Mouse (Mus musculus) liver, embryonic 16.5 days (tissue): ENCODE results near the gene Gm12184. TPM values are rescaled to one million over a fixed set of nuclear protein-coding genes. Genes with fewer than 3 reads are reported as not detected.

Experiments used
- ATAC-seq: fragments of 200-750 bp; cut with Nextera tagmentation; 2 replicates; pipeline ENCODE4 v1.8.0; 2017; ENCODE audit warnings: low read depth, mild to moderate bottlenecking, moderate number of reproducible peaks, moderate library complexity
- H3K27ac ChIP-seq: fragments of 300-500 bp; sonication (generic); 2 replicates; pipeline ENCODE4 v1.5.1; 2014; ENCODE audit warnings: mild to moderate bottlenecking, low read length
- H3K27me3 ChIP-seq: fragments of 300-500 bp; sonication (generic); 2 replicates; pipeline ENCODE4 v1.6.1; 2014; ENCODE audit warnings: low read depth, low read length, mixed read lengths; ENCODE audit not compliant: control insufficient read depth, insufficient read depth
- H3K36me3 ChIP-seq: fragments of 300-500 bp; sonication (generic); 2 replicates; pipeline ENCODE4 v1.6.1; 2014; ENCODE audit warnings: mild to moderate bottlenecking; ENCODE audit not compliant: control insufficient read depth, insufficient read depth
- H3K4me1 ChIP-seq: fragments of 300-500 bp; sonication (generic); 2 replicates; pipeline ENCODE4 v1.6.1; 2014; ENCODE audit warnings: low read depth, low read length, mixed read lengths; ENCODE audit not compliant: control insufficient read depth
- H3K4me2 ChIP-seq: fragments of 300-500 bp; sonication (generic); 2 replicates; pipeline ENCODE4 v1.6.1; 2014; ENCODE audit warnings: low read depth, low read length, mixed read lengths
- H3K4me3 ChIP-seq: fragments of 300-500 bp; sonication (generic); 2 replicates; pipeline ENCODE4 v1.5.1; 2014; ENCODE audit warnings: low read depth, mild to moderate bottlenecking, low read length
- H3K9ac ChIP-seq: fragments of 300-500 bp; sonication (generic); 2 replicates; pipeline ENCODE4 v1.6.1; 2014; ENCODE audit warnings: low read depth, low read length
- H3K9me3 ChIP-seq: fragments of 300-500 bp; sonication (generic); replicated peaks from 2 replicates; pipeline ENCODE4 v1.6.1; 2016; ENCODE audit warnings: low read length; ENCODE audit not compliant: control insufficient read depth
- WGBS: fragments of 180-500 bp; shearing (Covaris S2); extraction: QIAGEN DNeasy Blood & Tissue Kit; methylation state at CpG from one replicate; pipeline ENCODE4 v1.1.7; 2014; ENCODE audit not compliant: insufficient replicate concordance; 5-methylcytosine and 5-hydroxymethylcytosine counted together
- polyA plus RNA-seq: library from polyadenylated mRNA; unstranded; fragments of >200 nt; fragmentation: Nextera tagmentation; extraction: Ambion mirVana; gene quantifications from 2 replicates; pipeline ENCODE4 v1.2.1, GENCODE M21; 2015

The Gm12184 gene
- polyA plus RNA-seq, 1 experiment from 2014 or later = 0.22 TPM

- Histone ChIP-seq H3K4me2 (peak overlapping the region; percentile 77), H3K4me3 (peak overlapping the region; percentile 73), H3K36me3 (peaks cover 19% of the 10 kb centered on the region), H3K4me1 (peaks cover 49% of the 10 kb centered on the region), H3K27me3 (no peaks in the 10 kb centered on the region), H3K27ac (peak overlapping the region; percentile 78), H3K9ac (peak overlapping the region; percentile 79), H3K9me3 (no peaks in the 10 kb centered on the region)
- ATAC-seq = no peak
- 25% methylated on average over 7 of the region's 7 CpGs for WGBS
These were observed 43.1 kb upstream of the Gm12184 start for GRCm38 (mm10) chr11:48869380-48870110.

GRCm38 (mm10) chr11:48866481-48866880 lies 40.0 kb upstream of the Gm12184 start:
- H3K36me3 ChIP-seq = peaks cover 19% of the 10 kb centered on the region
- no peak overlapping the region for H3K4me2 ChIP-seq
- 87% methylated on average over 9 of the region's 9 CpGs for WGBS
- H3K27ac ChIP-seq = no peak overlapping the region
- no peak overlapping the region for H3K4me3 ChIP-seq
- no peaks in the 10 kb centered on the region for H3K27me3 ChIP-seq
- peaks cover 25% of the 10 kb centered on the region for H3K4me1 ChIP-seq
- H3K9me3 ChIP-seq = no peaks in the 10 kb centered on the region
- no peak overlapping the region for H3K9ac ChIP-seq
- no peak for ATAC-seq

GRCm38 (mm10) chr11:48863808-48864207 lies 37.4 kb upstream of the Gm12184 start:
- 53% methylated on average over 3 of the region's 3 CpGs for WGBS
- Histone ChIP-seq H3K4me2 (no peak overlapping the region), H3K9me3 (no peaks in the 10 kb centered on the region), H3K36me3 (peaks cover 19% of the 10 kb centered on the region), H3K4me3 (no peak overlapping the region), H3K4me1 (peaks cover 9% of the 10 kb centered on the region), H3K27ac (no peak overlapping the region), H3K9ac (no peak overlapping the region), H3K27me3 (no peaks in the 10 kb centered on the region)
- ATAC-seq = no peak

GRCm38 (mm10) chr11:48862784-48863319 lies 36.4 kb upstream of the Gm12184 start:
- H3K9me3 ChIP-seq = no peaks in the 10 kb centered on the region
- H3K36me3 ChIP-seq = peaks cover 19% of the 10 kb centered on the region
- ATAC-seq = no peak
- no peaks in the 10 kb centered on the region for H3K27me3 ChIP-seq
- no peak overlapping the region for H3K27ac ChIP-seq
- WGBS = 66% methylated on average over 1 of the region's 1 CpGs
- no peak overlapping the region for H3K4me3 ChIP-seq
- H3K9ac ChIP-seq = no peak overlapping the region
- H3K4me2 ChIP-seq = no peak overlapping the region
- peaks cover 6% of the 10 kb centered on the region for H3K4me1 ChIP-seq

DNA sequence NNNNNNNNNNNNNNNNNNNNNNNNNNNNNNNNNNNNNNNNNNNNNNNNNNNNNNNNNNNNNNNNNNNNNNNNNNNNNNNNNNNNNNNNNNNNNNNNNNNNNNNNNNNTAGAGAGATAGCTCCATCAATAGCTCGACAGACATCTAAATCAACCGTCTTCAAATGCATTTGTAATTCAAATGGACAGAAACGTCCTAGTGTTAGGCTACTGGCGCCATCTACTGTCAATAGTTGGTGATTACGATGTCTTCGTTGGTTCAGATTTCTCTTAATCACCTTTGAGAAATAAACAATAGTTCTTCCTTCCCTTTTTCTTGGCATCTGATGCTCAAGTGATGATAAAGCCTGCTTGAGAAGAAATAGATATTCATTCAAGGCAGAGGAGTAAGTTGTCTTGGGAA lies 32.6 kb upstream of the Gm12184 start:
- Histone ChIP-seq H3K4me3 (no peak overlapping the region), H3K4me2 (peak overlapping the region; percentile 85), H3K4me1 (peaks cover 30% of the 10 kb centered on the region), H3K36me3 (no peaks in the 10 kb centered on the region), H3K9me3 (no peaks in the 10 kb centered on the region), H3K9ac (no peak overlapping the region), H3K27ac (no peak overlapping the region), H3K27me3 (peaks cover 4% of the 10 kb centered on the region)
- under 1% methylated on average over 6 of the region's 6 CpGs for WGBS
- ATAC-seq = no peak

- Histone ChIP-seq H3K36me3 (no peaks in the 10 kb centered on the region), H3K27me3 (peaks cover 4% of the 10 kb centered on the region), H3K4me1 (peaks cover 38% of the 10 kb centered on the region), H3K27ac (peak overlapping the region; percentile 29; the same call in 1 of the 2 replicates), H3K9me3 (0 out of 2 replicates have a peak, but pooled peaks cover 3% of the 10 kb centered on the region), H3K4me2 (peak overlapping the region; percentile 85), H3K4me3 (peak overlapping the region; percentile 66), H3K9ac (peak overlapping the region; percentile 62)
- peak; percentile 63 for ATAC-seq
- under 1% methylated on average over 31 of the region's 31 CpGs for WGBS
These were observed 27.2 kb upstream of the Gm12184 start for GRCm38 (mm10) chr11:48853474-48854180.

DNA sequence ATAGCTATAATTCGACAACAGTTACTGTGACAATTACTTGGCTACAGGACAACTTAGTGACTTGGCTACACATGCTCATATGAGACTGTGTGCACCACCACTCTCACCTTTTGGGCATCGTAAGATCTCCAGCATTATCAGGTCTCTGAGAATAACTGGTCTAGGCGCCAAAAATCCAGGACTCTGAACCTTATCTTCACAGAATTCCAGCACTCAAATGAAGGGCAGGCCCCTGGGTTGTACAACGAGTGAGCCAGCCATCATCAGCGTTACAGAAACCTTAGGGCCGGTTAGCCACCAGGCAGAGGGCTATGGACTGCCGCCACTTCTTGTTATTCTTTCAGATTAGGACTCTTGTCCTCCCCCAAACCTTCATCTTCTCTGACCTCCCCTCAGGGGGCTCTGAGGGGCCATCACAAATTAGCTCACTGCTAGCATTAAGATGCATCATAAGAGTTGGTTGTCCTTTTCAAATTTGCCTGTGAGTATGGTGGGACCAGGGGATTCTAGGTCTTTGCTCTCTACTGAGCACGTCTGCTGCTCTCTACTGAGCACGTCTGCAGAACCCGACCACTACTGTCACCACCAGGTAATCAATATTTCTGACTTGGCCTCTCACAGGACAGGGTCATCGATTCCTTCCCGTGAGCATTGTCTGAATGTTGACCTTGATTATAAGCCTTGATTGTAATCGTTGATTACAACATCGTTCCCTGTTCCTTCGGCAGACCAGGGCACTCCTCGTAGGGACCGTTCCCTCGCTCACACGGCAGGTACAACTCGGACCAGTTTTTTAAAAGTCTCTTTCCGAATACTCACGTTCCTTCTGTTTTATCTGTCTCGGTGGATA lies 26.4 kb upstream of the Gm12184 start:
- no peak overlapping the region for H3K27ac ChIP-seq

DNA sequence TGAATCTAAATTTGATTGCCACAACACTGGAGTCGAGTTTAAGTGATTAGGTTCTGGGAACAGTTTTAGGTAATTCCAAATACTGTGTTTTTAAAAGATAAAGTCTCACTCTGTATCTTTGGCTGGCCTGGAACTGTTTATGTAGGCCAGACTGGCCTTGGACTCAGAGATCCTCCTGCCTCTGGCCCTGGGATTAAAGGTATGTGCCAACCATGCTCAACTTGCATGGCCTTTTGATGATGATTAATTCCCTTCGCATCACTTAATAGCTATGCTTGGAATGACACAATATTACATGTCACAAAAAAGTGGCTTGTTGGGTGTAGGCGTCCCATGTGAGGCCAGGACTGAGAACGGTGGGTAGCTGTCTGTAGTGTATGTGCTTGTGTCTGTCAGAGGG lies 25.7 kb upstream of the Gm12184 start:
- no peak overlapping the region for H3K27ac ChIP-seq
- H3K4me1 ChIP-seq = peaks cover 29% of the 10 kb centered on the region
- H3K4me2 ChIP-seq = no peak overlapping the region
- 74% methylated on average over 4 of the region's 4 CpGs for WGBS
- H3K9me3 ChIP-seq = 0 out of 2 replicates have a peak, but pooled peaks cover 3% of the 10 kb centered on the region
- no peak for ATAC-seq
- no peak overlapping the region for H3K9ac ChIP-seq
- no peaks in the 10 kb centered on the region for H3K36me3 ChIP-seq
- H3K27me3 ChIP-seq = peaks cover 4% of the 10 kb centered on the region
- H3K4me3 ChIP-seq = no peak overlapping the region

More for the DNA sequence above, 26.4 kb upstream of the Gm12184 start:
- Histone ChIP-seq H3K4me3 (peak overlapping the region; percentile 66), H3K9me3 (0 out of 2 replicates have a peak, but pooled peaks cover 3% of the 10 kb centered on the region), H3K36me3 (no peaks in the 10 kb centered on the region), H3K4me2 (peak overlapping the region; percentile 85), H3K4me1 (peaks cover 34% of the 10 kb centered on the region), H3K27me3 (peaks cover 4% of the 10 kb centered on the region), H3K9ac (peak overlapping the region; percentile 54)
- WGBS = 9% methylated on average over 23 of the region's 23 CpGs
- ATAC-seq = peak; percentile 4; the same call in 1 of the 2 replicates
